Mouse (Mus musculus) midbrain, embryonic 11.5 days (tissue): ENCODE results near the gene BC048403. TPM values are rescaled to one million over a fixed set of nuclear protein-coding genes. Genes with fewer than 3 reads are reported as not detected.

ENCODE experiments used
- ATAC-seq: fragments of 200-750 bp; cut with Nextera tagmentation; 2 replicates; pipeline ENCODE4 v1.8.0; 2017; ENCODE audit warnings: moderate TSS enrichment, moderate library complexity; ENCODE audit not compliant: low FRiP score
- DNase-seq: peaks from one replicate; pipeline ENCODE4 v3.0.0; 2015; ENCODE audit warnings: low spot score; ENCODE audit errors: missing footprints
- H3K27ac ChIP-seq: fragments of 300-500 bp; sonication (generic); 2 replicates; pipeline ENCODE4 v1.5.1; 2014; ENCODE audit warnings: low read depth, low read length
- H3K27me3 ChIP-seq: fragments of 300-500 bp; sonication (generic); 2 replicates; pipeline ENCODE4 v1.6.1; 2014; ENCODE audit warnings: mild to moderate bottlenecking, low read length, moderate library complexity, mixed read lengths; ENCODE audit not compliant: control insufficient read depth, insufficient read depth
- H3K36me3 ChIP-seq: fragments of 300-500 bp; sonication (generic); 2 replicates; pipeline ENCODE4 v1.6.1; 2014; ENCODE audit warnings: mild to moderate bottlenecking, low read length, moderate library complexity, mixed read lengths; ENCODE audit not compliant: control insufficient read depth, insufficient read depth
- H3K4me1 ChIP-seq: fragments of 300-500 bp; sonication (generic); 2 replicates; pipeline ENCODE4 v1.6.1; 2014; ENCODE audit warnings: low read length; ENCODE audit not compliant: control insufficient read depth, insufficient read depth
- H3K4me2 ChIP-seq: fragments of 300-500 bp; sonication (generic); 2 replicates; pipeline ENCODE4 v1.6.1; 2014; ENCODE audit warnings: mild to moderate bottlenecking, moderate library complexity
- H3K4me3 ChIP-seq: fragments of 300-500 bp; sonication (generic); 2 replicates; pipeline ENCODE4 v1.5.1; 2014; ENCODE audit warnings: low read depth, low read length
- H3K9ac ChIP-seq: fragments of 300-500 bp; sonication (generic); 2 replicates; pipeline ENCODE4 v1.6.1; 2014; ENCODE audit warnings: low read length
- H3K9me3 ChIP-seq: fragments of 300-500 bp; sonication (generic); 2 replicates; pipeline ENCODE4 v1.6.1; 2016; ENCODE audit warnings: low read length; ENCODE audit not compliant: control insufficient read depth
- WGBS: fragments of 180-500 bp; shearing (Covaris S2); extraction: QIAGEN DNeasy Blood & Tissue Kit; methylation state at CpG from one replicate; pipeline ENCODE4 v1.1.7; 2014; 5-methylcytosine and 5-hydroxymethylcytosine counted together
- polyA plus RNA-seq: library from polyadenylated mRNA; unstranded; fragments of >200 nt; fragmentation: Nextera tagmentation; extraction: Ambion mirVana; gene quantifications from 2 replicates; pipeline ENCODE4 v1.2.1, GENCODE M21; 2014

BC048403 gene
- polyA plus RNA-seq, 1 experiment from 2014 or later = 3.4 TPM

- WGBS = 93% methylated on average over 18 of the region's 18 CpGs
- peaks cover 4% of the 10 kb centered on the region; the same call in 1 of the 2 replicates for H3K9me3 ChIP-seq
- DNase-seq (no peak), ATAC-seq (no peak)
- H3K36me3 ChIP-seq = no peaks in the 10 kb centered on the region
- no peaks in the 10 kb centered on the region for H3K27me3 ChIP-seq
- H3K4me1 ChIP-seq = no peaks in the 10 kb centered on the region
- no peak overlapping the region for H3K4me3 ChIP-seq
- H3K27ac ChIP-seq = no peak overlapping the region
- no peak overlapping the region for H3K9ac ChIP-seq
- no peak overlapping the region for H3K4me2 ChIP-seq
Observed at GRCm38 (mm10) chr10:121718896-121719585, 20.7 kb upstream of the BC048403 start.

GRCm38 (mm10) chr10:121720701-121721100 is 19.0 kb upstream of the BC048403 start:
- peaks cover 4% of the 10 kb centered on the region; the same call in 1 of the 2 replicates for H3K9me3 ChIP-seq
- H3K4me2 ChIP-seq = no peak overlapping the region
- WGBS = 92% methylated on average over 13 of the region's 13 CpGs
- no peaks in the 10 kb centered on the region for H3K4me1 ChIP-seq
- H3K4me3 ChIP-seq = no peak overlapping the region
- H3K27ac ChIP-seq = no peak overlapping the region
- no peak overlapping the region for H3K9ac ChIP-seq
- no peaks in the 10 kb centered on the region for H3K27me3 ChIP-seq
- DNase-seq (no peak), ATAC-seq (no peak)
- H3K36me3 ChIP-seq = no peaks in the 10 kb centered on the region

GRCm38 (mm10) chr10:121726505-121726904 is 13.2 kb upstream of the BC048403 start:
- peaks cover 1% of the 10 kb centered on the region; the same call in 1 of the 2 replicates for H3K9me3 ChIP-seq
- no peak overlapping the region for H3K4me3 ChIP-seq
- no peaks in the 10 kb centered on the region for H3K27me3 ChIP-seq
- no peak for DNase-seq
- 84% methylated on average over 4 of the region's 4 CpGs for WGBS
- H3K4me1 ChIP-seq = no peaks in the 10 kb centered on the region
- H3K27ac ChIP-seq = no peak overlapping the region
- H3K4me2 ChIP-seq = no peak overlapping the region
- no peaks in the 10 kb centered on the region for H3K36me3 ChIP-seq
- no peak overlapping the region for H3K9ac ChIP-seq
- ATAC-seq = no peak

- no peak for DNase-seq
- H3K4me3 ChIP-seq = no peak overlapping the region
- H3K9ac ChIP-seq = no peak overlapping the region
- H3K27ac ChIP-seq = no peak overlapping the region
- no peaks in the 10 kb centered on the region for H3K9me3 ChIP-seq
- no peaks in the 10 kb centered on the region for H3K4me1 ChIP-seq
- H3K4me2 ChIP-seq = no peak overlapping the region
- no peaks in the 10 kb centered on the region for H3K36me3 ChIP-seq
- WGBS = 73% methylated on average over 4 of the region's 4 CpGs
- no peaks in the 10 kb centered on the region for H3K27me3 ChIP-seq
- ATAC-seq = no peak
Observed at GRCm38 (mm10) chr10:121727151-121727550, 12.6 kb upstream of the BC048403 start.

GRCm38 (mm10) chr10:121728226-121728625 is 11.5 kb upstream of the BC048403 start:
- Histone ChIP-seq H3K9me3 (no peaks in the 10 kb centered on the region), H3K27ac (no peak overlapping the region), H3K4me1 (no peaks in the 10 kb centered on the region), H3K27me3 (no peaks in the 10 kb centered on the region), H3K36me3 (no peaks in the 10 kb centered on the region), H3K4me3 (no peak overlapping the region), H3K9ac (no peak overlapping the region), H3K4me2 (no peak overlapping the region)
- no peak for ATAC-seq
- 95% methylated on average over 4 of the region's 4 CpGs for WGBS
- no peak for DNase-seq

- no peaks in the 10 kb centered on the region for H3K9me3 ChIP-seq
- no peaks in the 10 kb centered on the region for H3K36me3 ChIP-seq
- no peak for DNase-seq
- no peak overlapping the region for H3K27ac ChIP-seq
- H3K27me3 ChIP-seq = no peaks in the 10 kb centered on the region
- H3K9ac ChIP-seq = no peak overlapping the region
- H3K4me1 ChIP-seq = no peaks in the 10 kb centered on the region
- WGBS = 91% methylated on average over 8 of the region's 8 CpGs
- no peak overlapping the region for H3K4me3 ChIP-seq
- ATAC-seq = no peak
- H3K4me2 ChIP-seq = no peak overlapping the region
Observed at GRCm38 (mm10) chr10:121731048-121731725, 8.6 kb upstream of the BC048403 start.

GRCm38 (mm10) chr10:121732542-121732941 is 7.2 kb upstream of the BC048403 start:
- H3K27ac ChIP-seq = no peak overlapping the region
- no peaks in the 10 kb centered on the region for H3K4me1 ChIP-seq
- H3K4me2 ChIP-seq = no peak overlapping the region
- no peak for DNase-seq
- no peak overlapping the region for H3K9ac ChIP-seq
- no peaks in the 10 kb centered on the region for H3K27me3 ChIP-seq
- no peak overlapping the region for H3K4me3 ChIP-seq
- 86% methylated on average over 9 of the region's 9 CpGs for WGBS
- no peak for ATAC-seq
- H3K9me3 ChIP-seq = no peaks in the 10 kb centered on the region
- no peaks in the 10 kb centered on the region for H3K36me3 ChIP-seq

GRCm38 (mm10) chr10:121737256-121737655 is 2.5 kb upstream of the BC048403 start:
- no peak for ATAC-seq
- no peak for DNase-seq
- H3K9me3 ChIP-seq = no peaks in the 10 kb centered on the region
- peaks cover 10% of the 10 kb centered on the region; the same call in 1 of the 2 replicates for H3K4me1 ChIP-seq
- no peaks in the 10 kb centered on the region for H3K27me3 ChIP-seq
- no peak overlapping the region for H3K27ac ChIP-seq
- no peak overlapping the region for H3K9ac ChIP-seq
- no peak overlapping the region for H3K4me3 ChIP-seq
- no peak overlapping the region for H3K4me2 ChIP-seq
- H3K36me3 ChIP-seq = no peaks in the 10 kb centered on the region
- 89% methylated on average over 3 of the region's 3 CpGs for WGBS

GRCm38 (mm10) chr10:121742336-121742735 is 2.6 kb downstream of the BC048403 start:
- peaks cover 5% of the 10 kb centered on the region; the same call in 1 of the 2 replicates for H3K36me3 ChIP-seq
- no peak overlapping the region for H3K27ac ChIP-seq
- ATAC-seq = no peak
- H3K4me2 ChIP-seq = no peak overlapping the region
- no peaks in the 10 kb centered on the region for H3K27me3 ChIP-seq
- H3K4me1 ChIP-seq = peaks cover 10% of the 10 kb centered on the region; the same call in 1 of the 2 replicates
- WGBS = 47% methylated on average over 4 of the region's 4 CpGs
- no peak overlapping the region for H3K4me3 ChIP-seq
- DNase-seq = no peak
- no peaks in the 10 kb centered on the region for H3K9me3 ChIP-seq
- H3K9ac ChIP-seq = no peak overlapping the region
